Mouse (Mus musculus): ENCODE results near the gene Grin3b. TPM values are rescaled to one million over a fixed set of nuclear protein-coding genes. Genes with fewer than 3 reads are reported as not detected.

Grin3b gene
- polyA plus RNA-seq, 1 experiment from 2014 or later = 0.10 TPM

- H3K27me3 ChIP-seq = no peaks in the 10 kb centered on the region
- peaks cover 98% of the 10 kb centered on the region for H3K4me1 ChIP-seq (replicated peaks)
- ATAC-seq (ENCODE audit: low read depth) (0 out of 2 replicates have a peak, but pooled peaks have one; percentile 7), DNase-seq (no peak)
- H3K4me3 ChIP-seq (replicated peaks) = no peak overlapping the region
- peak overlapping the region; percentile 75 for H3K27ac ChIP-seq
- peak overlapping the region; percentile 19; the same call in 1 of the 2 replicates for H3K4me2 ChIP-seq
- no peaks in the 10 kb centered on the region for H3K9me3 ChIP-seq (replicated peaks)
- H3K9ac ChIP-seq = peak overlapping the region; percentile 13; the same call in 1 of the 2 replicates
- peaks cover 54% of the 10 kb centered on the region for H3K36me3 ChIP-seq
- WGBS (ENCODE audit: insufficient replicate concordance) = 61% methylated on average over 27 of the region's 27 CpGs
Measured at GRCm38 (mm10) chr10:79936911-79937441, 33.5 kb upstream of the Grin3b start.

- H3K9ac ChIP-seq = no peak overlapping the region
- ATAC-seq (ENCODE audit: low read depth) (peak; percentile 47), DNase-seq (no peak)
- H3K4me1 ChIP-seq (replicated peaks) = peaks cover 98% of the 10 kb centered on the region
- peak overlapping the region; percentile 6; the same call in 1 of the 2 replicates for H3K4me2 ChIP-seq
- peaks cover 45% of the 10 kb centered on the region for H3K36me3 ChIP-seq
- peak overlapping the region; percentile 75 for H3K27ac ChIP-seq
- WGBS (ENCODE audit: insufficient replicate concordance) = 68% methylated on average over 11 of the region's 11 CpGs
- no peak overlapping the region for H3K4me3 ChIP-seq (replicated peaks)
- H3K27me3 ChIP-seq = no peaks in the 10 kb centered on the region
- H3K9me3 ChIP-seq (replicated peaks) = no peaks in the 10 kb centered on the region
Measured at GRCm38 (mm10) chr10:79937775-79938526, 32.6 kb upstream of the Grin3b start.

GRCm38 (mm10) chr10:79940749-79941148 lies 29.8 kb upstream of the Grin3b start:
- H3K36me3 ChIP-seq = peaks cover 20% of the 10 kb centered on the region
- H3K9me3 ChIP-seq (replicated peaks) = no peaks in the 10 kb centered on the region
- WGBS (ENCODE audit: insufficient replicate concordance) = 28% methylated on average over 7 of the region's 7 CpGs
- H3K4me2 ChIP-seq = no peak overlapping the region
- DNase-seq (no peak), ATAC-seq (ENCODE audit: low read depth) (no peak)
- H3K27me3 ChIP-seq = no peaks in the 10 kb centered on the region
- no peak overlapping the region for H3K27ac ChIP-seq
- H3K9ac ChIP-seq = no peak overlapping the region
- H3K4me1 ChIP-seq (replicated peaks) = peaks cover 99% of the 10 kb centered on the region
- no peak overlapping the region for H3K4me3 ChIP-seq (replicated peaks)

- H3K27me3 ChIP-seq = no peaks in the 10 kb centered on the region
- no peak for ATAC-seq (ENCODE audit: low read depth)
Measured at GRCm38 (mm10) chr10:79942988-79943387, 27.5 kb upstream of the Grin3b start.

GRCm38 (mm10) chr10:79943471-79943901 lies 27.0 kb upstream of the Grin3b start:
- DNase-seq (no peak), ATAC-seq (ENCODE audit: low read depth) (no peak)
- H3K4me2 ChIP-seq = 0 out of 2 replicates have a peak overlapping the region, but pooled peaks have one; percentile 21
- peaks cover 96% of the 10 kb centered on the region for H3K4me1 ChIP-seq (replicated peaks)
- peak overlapping the region; percentile 70 for H3K27ac ChIP-seq
- H3K9me3 ChIP-seq (replicated peaks) = no peaks in the 10 kb centered on the region
- H3K36me3 ChIP-seq = peaks cover 17% of the 10 kb centered on the region
- no peak overlapping the region for H3K4me3 ChIP-seq (replicated peaks)
- no peaks in the 10 kb centered on the region for H3K27me3 ChIP-seq
- H3K9ac ChIP-seq = peak overlapping the region; percentile 49
- 39% methylated on average over 9 of the region's 9 CpGs for WGBS (ENCODE audit: insufficient replicate concordance)

More at GRCm38 (mm10) chr10:79942988-79943387, 27.5 kb upstream of the Grin3b start:
- H3K9me3 ChIP-seq (replicated peaks) = no peaks in the 10 kb centered on the region
- 69% methylated on average over 1 of the region's 1 CpGs for WGBS (ENCODE audit: insufficient replicate concordance)
- H3K9ac ChIP-seq = 0 out of 2 replicates have a peak overlapping the region, but pooled peaks have one; percentile 49
- peaks cover 98% of the 10 kb centered on the region for H3K4me1 ChIP-seq (replicated peaks)
- H3K4me3 ChIP-seq (replicated peaks) = no peak overlapping the region
- H3K4me2 ChIP-seq = 0 out of 2 replicates have a peak overlapping the region, but pooled peaks have one; percentile 21
- no peak for DNase-seq
- H3K27ac ChIP-seq = peak overlapping the region; percentile 47
- peaks cover 18% of the 10 kb centered on the region for H3K36me3 ChIP-seq

GRCm38 (mm10) chr10:79945507-79946234 lies 24.8 kb upstream of the Grin3b start:
- WGBS (ENCODE audit: insufficient replicate concordance) = 52% methylated on average over 16 of the region's 16 CpGs
- no peak for DNase-seq
- no peaks in the 10 kb centered on the region for H3K9me3 ChIP-seq (replicated peaks)
- peak overlapping the region; percentile 60 for H3K4me2 ChIP-seq
- H3K4me3 ChIP-seq (replicated peaks) = no peak overlapping the region
- H3K9ac ChIP-seq = peak overlapping the region; percentile 68; the same call in 1 of the 2 replicates
- H3K4me1 ChIP-seq (replicated peaks) = peaks cover 94% of the 10 kb centered on the region
- H3K27me3 ChIP-seq = no peaks in the 10 kb centered on the region
- H3K36me3 ChIP-seq = peaks cover 27% of the 10 kb centered on the region
- peak overlapping the region; percentile 84 for H3K27ac ChIP-seq
- no peak for ATAC-seq (ENCODE audit: low read depth)

- Histone ChIP-seq H3K27ac (peak overlapping the region; percentile 84), H3K27me3 (no peaks in the 10 kb centered on the region), H3K4me3 (replicated peaks) (peak overlapping the region; percentile 31; the same call in 1 of the 2 replicates), H3K4me2 (peak overlapping the region; percentile 60), H3K9me3 (replicated peaks) (no peaks in the 10 kb centered on the region), H3K4me1 (replicated peaks) (peaks cover 84% of the 10 kb centered on the region), H3K9ac (peak overlapping the region; percentile 68), H3K36me3 (peaks cover 38% of the 10 kb centered on the region)
- peak; percentile 72 for DNase-seq
- WGBS (ENCODE audit: insufficient replicate concordance) = 6% methylated on average over 7 of the region's 7 CpGs
- ATAC-seq (ENCODE audit: low read depth) = peak; percentile 74
Measured at GRCm38 (mm10) chr10:79946752-79947322, 23.7 kb upstream of the Grin3b start.

GRCm38 (mm10) chr10:79947502-79947901 lies 23.0 kb upstream of the Grin3b start:
- Histone ChIP-seq H3K9me3 (replicated peaks) (no peaks in the 10 kb centered on the region), H3K9ac (no peak overlapping the region), H3K27me3 (no peaks in the 10 kb centered on the region), H3K4me1 (replicated peaks) (peaks cover 77% of the 10 kb centered on the region), H3K4me3 (replicated peaks) (no peak overlapping the region), H3K36me3 (peaks cover 36% of the 10 kb centered on the region), H3K27ac (peak overlapping the region; percentile 84), H3K4me2 (peak overlapping the region; percentile 60)
- ATAC-seq (ENCODE audit: low read depth) = no peak
- 62% methylated on average over 6 of the region's 6 CpGs for WGBS (ENCODE audit: insufficient replicate concordance)
- no peak for DNase-seq

GRCm38 (mm10) chr10:79949873-79950272 lies 20.6 kb upstream of the Grin3b start:
- H3K4me3 ChIP-seq (replicated peaks) = no peak overlapping the region
- peaks cover 47% of the 10 kb centered on the region for H3K36me3 ChIP-seq
- H3K27me3 ChIP-seq = no peaks in the 10 kb centered on the region
- no peaks in the 10 kb centered on the region for H3K9me3 ChIP-seq (replicated peaks)
- H3K4me2 ChIP-seq = no peak overlapping the region
- DNase-seq (no peak), ATAC-seq (ENCODE audit: low read depth) (no peak)
- H3K27ac ChIP-seq = no peak overlapping the region; the same call in 1 of the 2 replicates
- no peak overlapping the region for H3K9ac ChIP-seq
- H3K4me1 ChIP-seq (replicated peaks) = peaks cover 64% of the 10 kb centered on the region
- WGBS (ENCODE audit: insufficient replicate concordance) = 80% methylated on average over 4 of the region's 4 CpGs

GRCm38 (mm10) chr10:79950661-79951060 lies 19.9 kb upstream of the Grin3b start:
- DNase-seq = no peak
- Histone ChIP-seq H3K4me2 (no peak overlapping the region), H3K9me3 (replicated peaks) (no peaks in the 10 kb centered on the region), H3K4me1 (replicated peaks) (peaks cover 57% of the 10 kb centered on the region), H3K4me3 (replicated peaks) (no peak overlapping the region), H3K36me3 (peaks cover 47% of the 10 kb centered on the region), H3K27ac (no peak overlapping the region), H3K27me3 (no peaks in the 10 kb centered on the region), H3K9ac (no peak overlapping the region)
- WGBS (ENCODE audit: insufficient replicate concordance) = 88% methylated on average over 18 of the region's 18 CpGs
- no peak for ATAC-seq (ENCODE audit: low read depth)

GRCm38 (mm10) chr10:79953946-79954345 lies 16.6 kb upstream of the Grin3b start:
- H3K36me3 ChIP-seq = peaks cover 38% of the 10 kb centered on the region
- no peaks in the 10 kb centered on the region for H3K9me3 ChIP-seq (replicated peaks)
- DNase-seq = no peak
- H3K9ac ChIP-seq = no peak overlapping the region
- H3K4me2 ChIP-seq = no peak overlapping the region
- 68% methylated on average over 6 of the region's 6 CpGs for WGBS (ENCODE audit: insufficient replicate concordance)
- H3K4me1 ChIP-seq (replicated peaks) = peaks cover 39% of the 10 kb centered on the region
- H3K27me3 ChIP-seq = no peaks in the 10 kb centered on the region
- no peak for ATAC-seq (ENCODE audit: low read depth)
- no peak overlapping the region for H3K27ac ChIP-seq
- H3K4me3 ChIP-seq (replicated peaks) = no peak overlapping the region

Data from liver, embryonic 13.5 days (tissue).